Mouse (Mus musculus): ENCODE data around the gene Galnt18. TPM values are rescaled to one million over a fixed set of nuclear protein-coding genes. Genes with fewer than 3 reads are reported as not detected.

The Galnt18 gene
- total and polyA plus RNA-seq, 2 experiments from 2014 or later, result 16.5 to 27.1 TPM

DNA sequence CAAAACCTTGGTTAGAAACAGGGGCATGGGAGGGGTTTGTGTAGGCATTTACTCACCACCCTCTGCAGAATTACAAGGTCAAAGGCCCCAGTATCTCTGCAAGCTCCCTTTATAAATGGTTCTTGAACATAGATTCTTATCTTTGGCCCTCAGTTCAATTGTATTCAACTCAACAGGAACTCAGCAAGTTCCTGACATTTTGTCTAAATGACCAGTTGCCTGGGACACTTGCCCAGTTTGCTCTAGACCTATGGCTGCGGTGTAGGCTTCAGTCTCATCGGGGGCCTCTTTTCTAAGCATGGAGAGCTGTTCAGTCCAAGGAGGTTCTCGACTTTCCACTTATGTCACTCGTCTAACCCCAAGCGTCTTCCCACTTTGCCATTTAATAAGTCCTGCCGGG lies 1.5 kb upstream of the Galnt18 start:
- no peak overlapping the region for H3K4me2 ChIP-seq (ENCODE audit: low read depth, low read length)
- no peaks in the 10 kb centered on the region for H3K27me3 ChIP-seq (ENCODE audit: control insufficient read depth, insufficient read depth, low read length)
- H3K4me3 ChIP-seq (ENCODE audit: low read depth, low read length), result no peak overlapping the region
- 0 out of 2 replicates have a peak, but pooled peaks cover 2% of the 10 kb centered on the region for H3K4me1 ChIP-seq (ENCODE audit: control insufficient read depth, insufficient read depth)
- DNase-seq (ENCODE audit: low spot score), result no peak
- peak overlapping the region; percentile 39 for H3K27ac ChIP-seq (ENCODE audit: low read depth)
- no peaks in the 10 kb centered on the region for H3K36me3 ChIP-seq (replicated peaks; ENCODE audit: control insufficient read depth, insufficient read depth, low read length)
- no peaks in the 10 kb centered on the region for H3K9me3 ChIP-seq (replicated peaks; ENCODE audit: control insufficient read depth, low read length)
- WGBS, result 60% methylated on average over 6 of the region's 6 CpGs
- ATAC-seq (ENCODE audit: insufficient read depth, low read depth), result no peak
- TF ChIP-seq EP300 (IDR thresholded peaks at IDR 0.05; ENCODE audit: low read depth), result no peak
- no peak for TF ChIP-seq CTCF (IDR thresholded peaks at IDR 0.05; ENCODE audit: low read depth)
- H3K9ac ChIP-seq (replicated peaks; ENCODE audit: low read depth, low read length), result no peak overlapping the region

DNA sequence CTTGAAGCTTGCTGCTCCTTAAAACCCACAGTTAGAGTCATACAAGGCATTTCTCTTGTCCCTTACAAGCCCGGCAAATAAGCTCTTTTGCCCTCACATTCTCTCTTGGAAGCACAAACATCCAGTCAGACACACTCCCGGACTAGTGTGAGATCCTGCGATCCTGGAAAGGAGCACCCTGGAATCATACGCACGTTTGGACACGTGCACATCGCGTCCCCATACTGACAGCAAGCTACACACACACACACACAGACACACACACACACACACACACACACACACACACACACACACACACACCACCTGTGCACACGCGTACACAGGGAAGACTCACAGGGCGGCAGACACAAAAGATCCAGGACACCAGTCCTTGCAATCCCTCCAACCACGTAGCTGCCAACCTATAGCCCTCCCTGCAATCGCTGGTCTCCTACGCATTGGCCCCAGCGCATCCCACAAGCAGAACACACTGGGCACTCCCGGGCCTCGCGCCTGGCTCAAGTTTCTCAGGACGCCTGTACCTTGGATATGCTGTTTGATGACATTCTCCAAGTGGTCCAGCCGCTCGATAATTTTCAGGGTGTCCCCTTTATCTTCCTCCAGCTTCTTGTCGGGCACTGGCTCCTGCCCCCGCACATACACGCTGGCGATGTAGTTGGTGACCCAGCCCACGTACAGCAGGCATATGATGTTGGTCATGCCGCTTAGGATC lies 831 bp downstream of the Galnt18 start:
- 16% methylated on average over 27 of the region's 27 CpGs for WGBS
- Histone ChIP-seq H3K27me3 (ENCODE audit: control insufficient read depth, insufficient read depth, low read length) (no peaks in the 10 kb centered on the region), H3K4me2 (ENCODE audit: low read depth, low read length) (peak overlapping the region; percentile 98), H3K4me3 (ENCODE audit: low read depth, low read length) (peak overlapping the region; percentile 59), H3K9ac (replicated peaks; ENCODE audit: low read depth, low read length) (peak overlapping the region; percentile 59), H3K27ac (ENCODE audit: low read depth) (peak overlapping the region; percentile 50; the same call in 1 of the 2 replicates), H3K9me3 (replicated peaks; ENCODE audit: control insufficient read depth, low read length) (no peaks in the 10 kb centered on the region), H3K36me3 (replicated peaks; ENCODE audit: control insufficient read depth, insufficient read depth, low read length) (no peaks in the 10 kb centered on the region), H3K4me1 (ENCODE audit: control insufficient read depth, insufficient read depth) (peaks cover 2% of the 10 kb centered on the region; the same call in 1 of the 2 replicates)
- ATAC-seq (ENCODE audit: insufficient read depth, low read depth) (no peak), DNase-seq (ENCODE audit: low spot score) (no peak)
- TF ChIP-seq CTCF (IDR thresholded peaks at IDR 0.05; ENCODE audit: low read depth), result no peak
- TF ChIP-seq EP300 (IDR thresholded peaks at IDR 0.05; ENCODE audit: low read depth), result no peak

DNA sequence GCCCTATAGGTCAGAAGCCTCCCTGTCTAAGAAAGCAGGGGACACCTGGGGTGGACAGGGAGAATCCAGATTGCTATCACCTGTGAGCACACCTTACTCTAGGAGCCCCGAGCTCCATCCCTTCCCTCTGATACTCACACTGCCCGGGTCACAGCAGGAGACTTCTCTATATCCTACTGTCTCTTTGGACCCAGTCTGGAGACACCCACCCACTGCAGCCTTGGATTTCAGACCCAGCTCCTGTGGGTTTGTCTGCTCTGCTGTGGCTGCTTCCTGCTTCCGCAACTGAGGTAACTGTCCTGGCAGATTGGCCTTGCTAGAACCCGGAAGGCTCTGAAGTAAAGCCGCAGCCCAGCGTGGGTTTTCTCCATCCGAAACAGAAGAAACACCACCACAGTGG lies 1.6 kb downstream of the Galnt18 start:
- Histone ChIP-seq H3K36me3 (replicated peaks; ENCODE audit: control insufficient read depth, insufficient read depth, low read length) (no peaks in the 10 kb centered on the region), H3K9me3 (replicated peaks; ENCODE audit: control insufficient read depth, low read length) (no peaks in the 10 kb centered on the region), H3K4me2 (ENCODE audit: low read depth, low read length) (peak overlapping the region; percentile 98), H3K9ac (replicated peaks; ENCODE audit: low read depth, low read length) (no peak overlapping the region), H3K4me3 (ENCODE audit: low read depth, low read length) (peak overlapping the region; percentile 59), H3K27ac (ENCODE audit: low read depth) (no peak overlapping the region), H3K4me1 (ENCODE audit: control insufficient read depth, insufficient read depth) (peaks cover 2% of the 10 kb centered on the region; the same call in 1 of the 2 replicates), H3K27me3 (ENCODE audit: control insufficient read depth, insufficient read depth, low read length) (no peaks in the 10 kb centered on the region)
- no peak for ATAC-seq (ENCODE audit: insufficient read depth, low read depth)
- TF ChIP-seq CTCF (IDR thresholded peaks at IDR 0.05; ENCODE audit: low read depth), result no peak
- no peak for TF ChIP-seq EP300 (IDR thresholded peaks at IDR 0.05; ENCODE audit: low read depth)
- WGBS, result 74% methylated on average over 7 of the region's 7 CpGs
- DNase-seq (ENCODE audit: low spot score), result no peak

DNA sequence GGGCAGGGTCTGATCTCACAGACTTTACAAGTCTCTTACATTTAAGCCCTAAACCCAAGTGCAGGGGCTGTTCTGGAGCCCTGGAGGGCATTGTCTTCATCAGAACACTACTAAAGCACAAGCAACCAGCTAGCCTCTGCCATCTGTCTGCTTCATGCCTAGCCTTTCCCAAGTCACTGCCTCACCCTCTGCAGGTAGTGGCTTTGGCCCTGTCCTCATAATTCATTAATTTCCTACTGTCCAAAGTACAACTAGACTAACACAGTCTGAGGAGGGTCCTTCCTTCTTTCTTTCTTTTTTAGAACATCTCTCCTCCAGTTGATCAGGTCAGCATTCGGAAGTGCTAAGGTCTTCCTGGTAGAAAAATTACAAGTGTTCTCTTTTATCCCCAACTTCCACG lies 2.6 kb downstream of the Galnt18 start:
- no peak for TF ChIP-seq CTCF (IDR thresholded peaks at IDR 0.05; ENCODE audit: low read depth)
- TF ChIP-seq EP300 (IDR thresholded peaks at IDR 0.05; ENCODE audit: low read depth), result no peak
- ATAC-seq (ENCODE audit: insufficient read depth, low read depth) (no peak), DNase-seq (ENCODE audit: low spot score) (no peak)
- Histone ChIP-seq H3K9me3 (replicated peaks; ENCODE audit: control insufficient read depth, low read length) (no peaks in the 10 kb centered on the region), H3K27me3 (ENCODE audit: control insufficient read depth, insufficient read depth, low read length) (no peaks in the 10 kb centered on the region), H3K4me1 (ENCODE audit: control insufficient read depth, insufficient read depth) (peaks cover 2% of the 10 kb centered on the region; the same call in 1 of the 2 replicates), H3K36me3 (replicated peaks; ENCODE audit: control insufficient read depth, insufficient read depth, low read length) (no peaks in the 10 kb centered on the region), H3K4me2 (ENCODE audit: low read depth, low read length) (peak overlapping the region; percentile 98), H3K4me3 (ENCODE audit: low read depth, low read length) (peak overlapping the region; percentile 59), H3K9ac (replicated peaks; ENCODE audit: low read depth, low read length) (no peak overlapping the region), H3K27ac (ENCODE audit: low read depth) (no peak overlapping the region)
- WGBS, result 83% methylated on average over 2 of the region's 2 CpGs

DNA sequence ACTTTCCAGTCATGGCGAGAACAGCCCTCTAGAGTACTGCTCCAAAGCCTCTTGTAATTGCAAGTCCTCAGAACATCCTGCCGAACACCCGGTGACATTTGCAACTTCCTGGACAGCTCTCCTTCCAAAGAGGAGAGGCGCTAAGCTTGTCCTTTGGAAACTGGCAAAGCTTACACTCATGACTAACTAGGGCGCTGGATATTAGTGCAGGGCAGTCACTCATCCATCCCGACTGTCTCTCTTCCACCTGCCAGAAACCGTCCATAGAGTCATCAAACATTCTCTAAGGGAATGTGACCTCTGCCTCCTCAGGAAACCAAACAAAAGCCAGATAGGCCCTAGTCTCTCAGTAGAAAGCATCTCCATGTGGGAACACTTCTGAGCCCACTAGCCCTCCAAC lies 3.6 kb downstream of the Galnt18 start:
- Histone ChIP-seq H3K9ac (replicated peaks; ENCODE audit: low read depth, low read length) (no peak overlapping the region), H3K4me1 (ENCODE audit: control insufficient read depth, insufficient read depth) (peaks cover 2% of the 10 kb centered on the region; the same call in 1 of the 2 replicates), H3K27me3 (ENCODE audit: control insufficient read depth, insufficient read depth, low read length) (no peaks in the 10 kb centered on the region), H3K4me2 (ENCODE audit: low read depth, low read length) (peak overlapping the region; percentile 98), H3K27ac (ENCODE audit: low read depth) (0 out of 2 replicates have a peak overlapping the region, but pooled peaks have one; percentile 0), H3K4me3 (ENCODE audit: low read depth, low read length) (0 out of 2 replicates have a peak overlapping the region, but pooled peaks have one; percentile 16), H3K9me3 (replicated peaks; ENCODE audit: control insufficient read depth, low read length) (no peaks in the 10 kb centered on the region), H3K36me3 (replicated peaks; ENCODE audit: control insufficient read depth, insufficient read depth, low read length) (no peaks in the 10 kb centered on the region)
- DNase-seq (ENCODE audit: low spot score) (no peak), ATAC-seq (ENCODE audit: insufficient read depth, low read depth) (no peak)
- WGBS, result 57% methylated on average over 7 of the region's 7 CpGs
- TF ChIP-seq EP300 (IDR thresholded peaks at IDR 0.05; ENCODE audit: low read depth) (no peak), CTCF (IDR thresholded peaks at IDR 0.05; ENCODE audit: low read depth) (no peak)
